23 mouse cellular contexts compared by ENCODE assay signal in the genomic region with DNA sequence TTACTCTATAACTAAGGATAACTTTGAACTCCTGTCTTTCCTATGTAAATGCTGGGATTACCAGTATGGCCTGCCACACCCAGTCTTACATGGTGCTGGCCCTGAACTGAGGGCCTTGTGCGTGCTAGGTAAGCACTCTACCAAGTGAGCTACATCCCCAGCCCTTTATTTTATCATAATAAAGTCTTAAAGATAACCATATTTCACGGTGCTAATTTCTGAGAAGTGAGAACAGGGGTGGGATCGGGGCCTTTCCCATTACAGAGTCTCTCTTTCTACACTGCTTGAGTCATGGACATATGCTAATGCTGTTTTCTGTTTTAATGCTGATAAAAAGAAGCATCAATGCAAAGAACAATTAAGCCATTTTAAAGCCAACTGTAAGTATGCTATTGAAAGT. TPM values are rescaled to one million over a fixed set of nuclear protein-coding genes. Genes with fewer than 3 reads are reported as not detected.
DNase-seq lines count a peak whose midpoint lies in the region; ATAC-seq lines count a peak whose summit lies in the region.
"Had no signal": no experiment of that assay in that cellular context is flagged by ENCODE, and none has a peak within 500 bp of the region (broad histone marks: within the 10 kb centered on the region; RNA-seq: fewer than 3 reads in every experiment).

No protein-coding gene starts in this region.

- no peak overlapping the region for H3K9ac ChIP-seq in liver, embryonic 15.5 days
- H3K9ac ChIP-seq: forebrain, embryonic 15.5 days; intestine, embryonic 15.5 days had no signal

- DNase-seq in c-Kit-positive CD71-positive TER-119-positive erythroid progenitor cells, embryonic 14.5 days (ENCODE audit: low spot score): peak; percentile 64
- DNase-seq in limb, embryonic 10.5 days (ENCODE audit: low spot score): no peak
- no peak for DNase-seq in adrenal gland, postnatal 36 days
- DNase-seq in hindbrain, embryonic 10.5 days (ENCODE audit: low spot score): no peak
- DNase-seq: B cell, adult 2 months; cerebellum, adult 2 months; cerebellum, postnatal 25 days; gastrocnemius, postnatal 36 days; kidney, adult 8-10 months; kidney, postnatal 10 days; lung, adult 18-20 months; right cerebral cortex, adult 18-20 months; right cerebral cortex, postnatal 4 days; thymus, postnatal 25 days had no signal

- H3K36me3 ChIP-seq in megakaryocyte, embryonic 14.5 days (replicated peaks; ENCODE audit: low read length): peaks cover 13% of the 10 kb centered on the region
- peaks cover 3% of the 10 kb centered on the region for H3K36me3 ChIP-seq in liver, embryonic 15.5 days (replicated peaks)
- peaks cover 9% of the 10 kb centered on the region for H3K36me3 ChIP-seq in limb, embryonic 10.5 days
- H3K36me3 ChIP-seq in hindbrain, embryonic 10.5 days: peaks cover 2% of the 10 kb centered on the region
- H3K36me3 ChIP-seq: intestine, embryonic 15.5 days had no signal

- no peaks in the 10 kb centered on the region for H3K27me3 ChIP-seq in megakaryocyte, embryonic 14.5 days (replicated peaks)
- H3K27me3 ChIP-seq in liver, embryonic 15.5 days: no peaks in the 10 kb centered on the region
- no peaks in the 10 kb centered on the region for H3K27me3 ChIP-seq in limb, embryonic 10.5 days (ENCODE audit: low read depth, poor library complexity, severe bottlenecking)
- H3K27me3 ChIP-seq in hindbrain, embryonic 10.5 days (ENCODE audit: insufficient read depth, poor library complexity, severe bottlenecking): no peaks in the 10 kb centered on the region
- H3K27me3 ChIP-seq: forebrain, embryonic 15.5 days; intestine, embryonic 15.5 days had no signal

- peak overlapping the region; percentile 80 for H3K27ac ChIP-seq in liver, embryonic 15.5 days (replicated peaks)
- no peak overlapping the region for H3K27ac ChIP-seq in limb, embryonic 10.5 days
- no peak overlapping the region for H3K27ac ChIP-seq in hindbrain, embryonic 10.5 days
- H3K27ac ChIP-seq: forebrain, embryonic 15.5 days; intestine, embryonic 15.5 days; midbrain, embryonic 10.5 days had no signal

- ATAC-seq in megakaryocyte, adult 5-6 weeks (ENCODE audit: poor library complexity, severe bottlenecking): no peak
- ATAC-seq in liver, embryonic 15.5 days (ENCODE audit: insufficient read depth): peak; percentile 32
- ATAC-seq: forebrain, embryonic 15.5 days; hindbrain, embryonic 16.5 days; intestine, embryonic 15.5 days; midbrain, embryonic 16.5 days had no signal

- WGBS in liver, embryonic 15.5 days (ENCODE audit: insufficient replicate concordance): 16% methylated on average over 3 of the region's 3 CpGs
- 89% methylated on average over 3 of the region's 3 CpGs for WGBS in limb, embryonic 10.5 days
- 90% methylated on average over 3 of the region's 3 CpGs for WGBS in hindbrain, embryonic 10.5 days

- H3K4me3 ChIP-seq in megakaryocyte, embryonic 14.5 days (replicated peaks): peak overlapping the region; percentile 86
- H3K4me3 ChIP-seq in liver, embryonic 15.5 days (replicated peaks): no peak overlapping the region
- no peak overlapping the region for H3K4me3 ChIP-seq in limb, embryonic 10.5 days
- H3K4me3 ChIP-seq in hindbrain, embryonic 10.5 days: no peak overlapping the region
- H3K4me3 ChIP-seq: forebrain, embryonic 15.5 days; intestine, embryonic 15.5 days; midbrain, embryonic 10.5 days had no signal

- peaks cover 63% of the 10 kb centered on the region for H3K4me1 ChIP-seq in megakaryocyte, embryonic 14.5 days
- H3K4me1 ChIP-seq in liver, embryonic 15.5 days (replicated peaks): peaks cover 72% of the 10 kb centered on the region
- peaks cover 25% of the 10 kb centered on the region for H3K4me1 ChIP-seq in limb, embryonic 10.5 days
- H3K4me1 ChIP-seq in hindbrain, embryonic 10.5 days (replicated peaks): peaks cover 36% of the 10 kb centered on the region

- H3K4me2 ChIP-seq in liver, embryonic 15.5 days: peak overlapping the region; percentile 45
- H3K4me2 ChIP-seq: forebrain, embryonic 15.5 days; intestine, embryonic 15.5 days had no signal

- no peaks in the 10 kb centered on the region for H3K9me3 ChIP-seq in megakaryocyte, embryonic 14.5 days
- no peaks in the 10 kb centered on the region for H3K9me3 ChIP-seq in liver, embryonic 15.5 days (replicated peaks)
- H3K9me3 ChIP-seq in limb, embryonic 10.5 days (replicated peaks): no peaks in the 10 kb centered on the region
- no peaks in the 10 kb centered on the region for H3K9me3 ChIP-seq in hindbrain, embryonic 10.5 days
- H3K9me3 ChIP-seq: forebrain, embryonic 15.5 days; intestine, embryonic 15.5 days; midbrain, embryonic 10.5 days had no signal

RNA-seq across cellular contexts. Expression of gene Pacs1, which starts 4.0 kb away (rescaled TPM):
- 40.2 and 130 TPM in 2 replicates for polyA plus RNA-seq in megakaryocyte, embryonic 14.5 days (2012; ENCODE audit: insufficient read depth, low replicate concordance)
- 45.4 and 45.7 TPM in 2 replicates for total RNA-seq in megakaryocyte, adult 5-6 weeks (2015)
- 14.2 and 25.4 TPM in 2 replicates for total RNA-seq in megakaryocyte, adult 5-6 weeks (2017)
- 8.6 TPM in 2 replicates for polyA plus RNA-seq in liver, embryonic 15.5 days (2015; fragmentation: Nextera tagmentation; extraction: Ambion mirVana)
- polyA plus RNA-seq in limb, embryonic 10.5 days (2016; fragmentation: Nextera tagmentation; extraction: Ambion mirVana): 25.7 and 31.1 TPM in 2 replicates
- 10 to 100 TPM; 15.6 to 23.6 TPM for total RNA-seq in adrenal gland, postnatal 36 days (2021)
- 23.7 and 26.1 TPM in 2 replicates for polyA plus RNA-seq in hindbrain, embryonic 10.5 days (2016; fragmentation: Nextera tagmentation; extraction: Ambion mirVana)

RNA-seq across cellular contexts. Expression of gene Sf3b2, which starts 26.4 kb away (rescaled TPM):
- polyA plus RNA-seq in megakaryocyte, embryonic 14.5 days (2012; ENCODE audit: insufficient read depth, low replicate concordance): 158 and 268 TPM in 2 replicates
- 109 TPM in 2 replicates for total RNA-seq in megakaryocyte, adult 5-6 weeks (2015)
- 240 and 249 TPM in 2 replicates for total RNA-seq in megakaryocyte, adult 5-6 weeks (2017)
- 113 and 114 TPM in 2 replicates for polyA plus RNA-seq in liver, embryonic 15.5 days (2015; fragmentation: Nextera tagmentation; extraction: Ambion mirVana)
- polyA plus RNA-seq in limb, embryonic 10.5 days (2016; fragmentation: Nextera tagmentation; extraction: Ambion mirVana): 419 and 440 TPM in 2 replicates
- 100 to 1,000 TPM; 165 to 171 TPM for total RNA-seq in adrenal gland, postnatal 36 days (2021)
- 438 and 456 TPM in 2 replicates for polyA plus RNA-seq in hindbrain, embryonic 10.5 days (2016; fragmentation: Nextera tagmentation; extraction: Ambion mirVana)

RNA-seq across cellular contexts. Expression of gene Gal3st3, which starts 29.3 kb away (rescaled TPM):
- polyA plus RNA-seq in megakaryocyte, embryonic 14.5 days (2012; ENCODE audit: insufficient read depth, low replicate concordance): not detected in 2 replicates
- not detected in 2 replicates for total RNA-seq in megakaryocyte, adult 5-6 weeks (2015)
- not detected in 2 replicates for total RNA-seq in megakaryocyte, adult 5-6 weeks (2017)
- 0.06 and 0.09 TPM in 2 replicates for polyA plus RNA-seq in liver, embryonic 15.5 days (2015; fragmentation: Nextera tagmentation; extraction: Ambion mirVana)
- 5.0 and 8.4 TPM in 2 replicates for polyA plus RNA-seq in limb, embryonic 10.5 days (2016; fragmentation: Nextera tagmentation; extraction: Ambion mirVana)
- not detected for total RNA-seq in adrenal gland, postnatal 36 days (2021)
- 11.7 and 19.1 TPM in 2 replicates for polyA plus RNA-seq in hindbrain, embryonic 10.5 days (2016; fragmentation: Nextera tagmentation; extraction: Ambion mirVana)
- total RNA-seq: hematopoietic stem cell, adult 5-6 weeks had no signal
